Mouse (Mus musculus): Measurements from ENCODE around the gene Gm15155.

DNA sequence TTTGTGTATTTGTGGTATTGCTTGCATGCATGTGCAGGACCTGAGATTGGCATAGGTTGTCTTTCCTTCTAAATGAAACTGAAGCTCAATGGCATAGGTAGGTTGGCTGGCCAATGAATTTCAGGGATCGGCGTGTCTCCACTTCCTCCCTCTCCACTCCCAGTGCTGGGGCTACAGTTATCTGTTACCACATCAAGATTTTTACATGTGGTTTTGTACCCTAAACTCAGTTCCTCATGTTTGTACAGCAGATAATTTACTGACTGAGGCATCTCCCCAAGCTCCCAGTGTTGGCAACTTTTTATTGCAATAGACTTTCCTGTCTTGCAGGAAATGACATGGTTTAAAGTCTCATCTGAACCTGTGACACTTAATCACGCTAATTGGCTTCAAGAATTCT, 21.4 kb downstream of the Gm15155 start:
- TF ChIP-seq POLR2A (IDR thresholded peaks at IDR 0.05; ENCODE audit: insufficient read depth, low read depth, low read length) (no peak), CTCF (IDR thresholded peaks at IDR 0.05; ENCODE audit: insufficient read depth, low read depth, low read length) (no peak)

Data from olfactory bulb, adult 2 months (tissue).